Mouse (Mus musculus) spleen, adult 2 months (tissue): ENCODE measurements around the gene Plekhg6.

Experiments used
- CTCF ChIP-seq: fragments of 200-500 bp; IDR thresholded peaks from 2 replicates; pipeline ENCODE4 v1.5.1; 2011; ENCODE audit warnings: mild to moderate bottlenecking, inconsistent platforms; ENCODE audit not compliant: insufficient read depth, insufficient read length, insufficient replicate concordance; ENCODE audit errors: extremely low read depth
- POLR2A ChIP-seq: fragments of 200-500 bp; IDR thresholded peaks from 2 replicates; pipeline ENCODE4 v1.6.1; 2011; ENCODE audit warnings: low read depth, low read length, inconsistent platforms

- no peak for TF ChIP-seq CTCF
- TF ChIP-seq POLR2A: no peak
Measured at GRCm38 (mm10) chr6:125317077-125317476, 63.5 kb downstream of the Plekhg6 start.
